Mouse (Mus musculus): ENCODE data around the gene Klf5. TPM values are rescaled to one million over a fixed set of nuclear protein-coding genes. Genes with fewer than 3 reads are reported as not detected.

Gene Klf5
- total and polyA plus RNA-seq, 3 experiments, result 0.69 to 3.9 TPM; not detected in 1

- Histone ChIP-seq H3K4me1 (ENCODE audit: control insufficient read depth in 1 of 2, insufficient read depth in 2 of 2, low read length in 2 of 2) (no peaks in the 10 kb centered on the region), H3K9ac (ENCODE audit: control insufficient read depth, low read depth, low read length, poor library complexity, severe bottlenecking) (no peak overlapping the region), H3K27me3 (ENCODE audit: control insufficient read depth in 1 of 2, insufficient read depth in 2 of 2, low read length in 2 of 2) (no peaks in the 10 kb centered on the region), H3K4me3 (ENCODE audit: control insufficient read depth in 1 of 2, insufficient read depth in 1 of 2, low read depth in 2 of 2, low read length in 2 of 2) (no peak overlapping the region), H3K9me3 (replicated peaks; ENCODE audit: insufficient read depth, low read length) (no peaks in the 10 kb centered on the region), H3K79me2 (ENCODE audit: control insufficient read depth, insufficient read depth, low read length, poor library complexity) (no peaks in the 10 kb centered on the region), H3K36me3 (ENCODE audit: control insufficient read depth in 1 of 2, insufficient read depth in 2 of 2, low read length in 2 of 2) (no peaks in the 10 kb centered on the region), H3K27ac (ENCODE audit: control insufficient read depth, low read depth, low read length) (no peak overlapping the region)
- no peak for TF ChIP-seq ZC3H11A (IDR thresholded peaks at IDR 0.05; ENCODE audit: low read depth, low read length)
- no peak for TF ChIP-seq SIN3A (IDR thresholded peaks at IDR 0.05; ENCODE audit: low read length)
- TF ChIP-seq ZNF384 (IDR thresholded peaks at IDR 0.05; ENCODE audit: low read depth, low read length), result no peak
- TF ChIP-seq ELF1 (IDR thresholded peaks at IDR 0.05; ENCODE audit: low read depth, low read length), result no peak
- no peak for TF ChIP-seq MAZ (IDR thresholded peaks at IDR 0.05; ENCODE audit: low read depth, low read length)
- TF ChIP-seq ZKSCAN1 (IDR thresholded peaks at IDR 0.05; ENCODE audit: low read depth, low read length), result no peak
- TF ChIP-seq CHD1 (IDR thresholded peaks at IDR 0.05; ENCODE audit: low read depth, low read length), result no peak
- no peak for TF ChIP-seq GATA1 (IDR thresholded peaks at IDR 0.05; ENCODE audit: low read depth, low read length)
- TF ChIP-seq MYC (IDR thresholded peaks at IDR 0.05; ENCODE audit: low read depth, low read length), result no peak
- TF ChIP-seq EP300 (IDR thresholded peaks at IDR 0.05; ENCODE audit: low read depth in 1 of 2, low read length in 2 of 2), result no peak
- no peak for TF ChIP-seq USF1 (IDR thresholded peaks at IDR 0.05; ENCODE audit: low read depth, low read length)
- TF ChIP-seq NRF1 (IDR thresholded peaks at IDR 0.05; ENCODE audit: insufficient read depth, low read depth, low read length, poor library complexity, severe bottlenecking), result no peak
- TF ChIP-seq MAFK (IDR thresholded peaks at IDR 0.05; ENCODE audit: borderline replicate concordance, low read depth, low read length), result no peak
- TF ChIP-seq GABPA (IDR thresholded peaks at IDR 0.05; ENCODE audit: low read depth, low read length), result no peak
- no peak for TF ChIP-seq POLR2AphosphoS5 (IDR thresholded peaks at IDR 0.05; ENCODE audit: borderline replicate concordance, low read depth, low read length)
- no peak for TF ChIP-seq TBP (IDR thresholded peaks at IDR 0.05; ENCODE audit: low read depth, low read length)
- no peak for DNase-seq (ENCODE audit: low read depth, low spot score)
Measured at GRCm38 (mm10) chr14:99354761-99355609, 56.5 kb downstream of the Klf5 start.

GRCm38 (mm10) chr14:99355610-99355870 is 57.0 kb downstream of the Klf5 start:
- no peak for TF ChIP-seq POLR2AphosphoS5 (IDR thresholded peaks at IDR 0.05; ENCODE audit: borderline replicate concordance, low read depth, low read length)
- TF ChIP-seq GABPA (IDR thresholded peaks at IDR 0.05; ENCODE audit: low read depth, low read length), result no peak
- no peak for TF ChIP-seq MYB (IDR thresholded peaks at IDR 0.05; ENCODE audit: low read depth, low read length)
- TF ChIP-seq POLR2A (IDR thresholded peaks at IDR 0.05; ENCODE audit: control insufficient read depth in 1 of 2, insufficient read depth in 1 of 2, low read depth in 1 of 2, low read length in 2 of 2, poor library complexity in 1 of 2), result no peak
- TF ChIP-seq TAL1 (IDR thresholded peaks at IDR 0.05; ENCODE audit: low read length), result no peak
- no peak overlapping the region for H3K4me3 ChIP-seq (ENCODE audit: control insufficient read depth in 1 of 2, insufficient read depth in 1 of 2, low read depth in 2 of 2, low read length in 2 of 2)
- H3K79me2 ChIP-seq (ENCODE audit: control insufficient read depth, insufficient read depth, low read length, poor library complexity), result no peaks in the 10 kb centered on the region
- H3K36me3 ChIP-seq (ENCODE audit: control insufficient read depth in 1 of 2, insufficient read depth in 2 of 2, low read length in 2 of 2), result no peaks in the 10 kb centered on the region
- H3K27ac ChIP-seq (ENCODE audit: control insufficient read depth, low read depth, low read length), result no peak overlapping the region
- H3K9me3 ChIP-seq (replicated peaks; ENCODE audit: insufficient read depth, low read length), result no peaks in the 10 kb centered on the region
- no peaks in the 10 kb centered on the region for H3K27me3 ChIP-seq (ENCODE audit: control insufficient read depth in 1 of 2, insufficient read depth in 2 of 2, low read length in 2 of 2)
- DNase-seq (ENCODE audit: low read depth, low spot score), result no peak
- H3K4me1 ChIP-seq (ENCODE audit: control insufficient read depth in 1 of 2, insufficient read depth in 2 of 2, low read length in 2 of 2), result no peaks in the 10 kb centered on the region
- no peak overlapping the region for H3K9ac ChIP-seq (ENCODE audit: control insufficient read depth, low read depth, low read length, poor library complexity, severe bottlenecking)

All from MEL (cell line).